Mouse (Mus musculus) NIH3T3 (cell line): ENCODE measurements around the gene Brms1.
"Not testable (repeated sequence)": the region's sequence is repeated elsewhere in the genome, so short reads cannot be mapped to it uniquely, and the experiment has no call there.

Experiments
- DNase-seq: peaks from one replicate; pipeline ENCODE4 v3.0.0-alpha.2; 2012; ENCODE audit warnings: low read depth

Gene Brms1

DNA sequence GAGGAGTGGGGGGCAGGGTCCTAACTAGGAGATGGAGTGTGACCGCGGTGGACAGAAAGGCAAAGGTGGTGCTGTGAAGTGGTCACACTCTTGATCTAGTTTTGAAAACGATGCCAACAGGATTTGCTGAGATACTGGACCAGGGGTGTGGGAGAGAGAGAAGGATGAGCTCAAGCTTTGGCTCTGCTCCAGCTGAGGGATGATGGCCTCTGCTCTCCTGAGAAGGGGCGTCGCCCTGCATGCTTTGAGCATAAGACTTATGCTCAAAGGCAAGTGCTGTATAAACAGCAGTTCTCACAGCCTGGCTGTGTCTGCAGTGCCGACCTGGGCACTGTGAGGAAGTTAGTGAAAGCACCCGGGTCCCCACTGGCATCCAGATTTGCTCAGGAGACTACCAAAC lies 23.9 kb downstream of the Brms1 start:
- DNase-seq, result peak; percentile 83

DNA sequence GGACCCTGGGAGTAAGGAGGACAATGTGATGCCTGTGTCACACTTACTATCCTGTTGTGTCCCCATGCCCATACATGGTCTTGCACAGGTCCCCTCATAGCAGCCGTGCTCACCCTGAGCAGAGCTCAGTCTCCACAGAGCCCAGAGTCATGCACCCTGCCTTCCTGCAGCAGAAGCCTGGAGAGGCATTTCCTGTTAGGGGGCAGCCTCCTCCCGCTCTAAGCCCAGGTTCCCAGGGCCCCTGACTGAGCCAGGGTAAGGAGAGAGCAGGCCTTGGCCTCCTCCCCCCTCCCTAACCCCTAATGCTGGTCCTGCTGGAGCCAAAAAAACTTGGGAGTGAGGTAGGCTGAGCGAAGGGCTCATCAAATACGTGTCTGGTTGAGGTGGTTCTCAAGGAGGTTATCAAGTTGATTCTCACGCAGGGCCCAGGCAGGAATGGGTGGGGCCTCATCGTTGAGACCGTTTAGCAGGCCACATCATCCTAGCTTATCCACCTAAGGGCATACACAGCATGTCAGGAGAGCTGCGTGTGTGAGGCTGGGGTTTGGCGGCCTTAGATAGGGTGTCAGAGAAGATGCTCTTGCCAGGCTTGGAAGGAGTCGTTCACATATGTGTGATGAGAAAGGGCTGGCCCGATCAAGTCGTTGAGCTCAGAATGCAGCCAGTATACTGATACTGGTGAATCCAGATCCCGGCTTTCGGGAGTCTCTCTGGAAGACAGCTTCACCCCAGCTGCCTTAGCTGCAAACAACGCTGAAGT lies 26.1 kb downstream of the Brms1 start:
- DNase-seq, result no peak

GRCm38 (mm10) chr19:5067867-5068569 lies 26.9 kb downstream of the Brms1 start, which contains the start of gene Cd248:
TSS of gene Cd248 (plus strand) at chr19:5068078.
- peak; percentile 98 for DNase-seq

DNA sequence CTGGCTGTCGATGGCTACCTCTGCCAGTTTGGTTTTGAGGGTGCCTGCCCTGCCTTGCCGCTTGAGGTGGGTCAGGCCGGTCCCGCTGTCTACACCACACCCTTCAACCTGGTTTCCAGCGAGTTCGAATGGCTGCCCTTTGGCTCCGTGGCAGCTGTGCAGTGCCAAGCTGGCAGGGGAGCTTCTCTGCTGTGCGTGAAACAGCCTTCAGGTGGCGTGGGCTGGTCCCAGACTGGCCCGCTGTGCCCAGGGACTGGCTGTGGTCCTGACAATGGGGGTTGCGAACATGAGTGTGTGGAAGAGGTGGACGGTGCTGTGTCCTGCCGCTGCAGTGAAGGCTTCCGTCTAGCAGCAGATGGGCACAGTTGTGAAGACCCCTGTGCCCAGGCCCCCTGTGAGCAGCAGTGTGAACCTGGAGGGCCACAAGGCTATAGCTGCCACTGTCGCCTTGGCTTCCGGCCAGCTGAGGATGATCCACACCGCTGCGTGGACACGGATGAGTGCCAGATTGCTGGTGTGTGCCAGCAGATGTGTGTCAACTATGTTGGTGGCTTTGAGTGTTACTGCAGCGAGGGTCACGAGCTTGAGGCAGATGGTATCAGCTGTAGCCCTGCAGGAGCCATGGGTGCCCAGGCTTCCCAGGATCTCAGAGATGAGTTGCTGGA lies 27.5 kb downstream of the Brms1 start:
- peak; percentile 78 for DNase-seq

- DNase-seq, result no peak
Observed at GRCm38 (mm10) chr19:5069486-5069885, 28.3 kb downstream of the Brms1 start.

DNA sequence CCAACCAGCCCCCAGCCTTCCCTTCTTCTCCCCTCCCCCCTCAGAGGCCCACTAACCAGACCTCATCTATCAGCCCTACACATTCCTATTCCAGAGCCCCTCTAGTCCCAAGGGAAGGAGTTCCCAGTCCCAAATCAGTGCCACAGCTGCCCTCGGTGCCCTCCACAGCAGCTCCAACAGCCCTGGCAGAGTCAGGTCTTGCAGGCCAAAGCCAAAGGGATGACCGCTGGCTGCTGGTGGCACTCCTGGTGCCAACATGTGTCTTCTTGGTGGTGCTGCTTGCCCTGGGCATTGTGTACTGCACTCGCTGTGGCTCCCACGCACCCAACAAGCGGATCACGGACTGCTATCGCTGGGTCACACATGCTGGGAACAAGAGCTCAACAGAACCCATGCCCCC lies 28.8 kb downstream of the Brms1 start:
- DNase-seq, result no peak

GRCm38 (mm10) chr19:5071077-5071476 lies 29.9 kb downstream of the Brms1 start:
- DNase-seq, result no peak

- peak; percentile 100 for DNase-seq
Observed at GRCm38 (mm10) chr19:5071545-5072369, 30.6 kb downstream of the Brms1 start.

GRCm38 (mm10) chr19:5072389-5073019 lies 31.4 kb downstream of the Brms1 start:
- DNase-seq, result peak; percentile 90

GRCm38 (mm10) chr19:5073028-5073427 lies 31.9 kb downstream of the Brms1 start:
- peak; percentile 89 for DNase-seq

GRCm38 (mm10) chr19:5073518-5073917 lies 32.4 kb downstream of the Brms1 start:
- DNase-seq, result no peak

DNA sequence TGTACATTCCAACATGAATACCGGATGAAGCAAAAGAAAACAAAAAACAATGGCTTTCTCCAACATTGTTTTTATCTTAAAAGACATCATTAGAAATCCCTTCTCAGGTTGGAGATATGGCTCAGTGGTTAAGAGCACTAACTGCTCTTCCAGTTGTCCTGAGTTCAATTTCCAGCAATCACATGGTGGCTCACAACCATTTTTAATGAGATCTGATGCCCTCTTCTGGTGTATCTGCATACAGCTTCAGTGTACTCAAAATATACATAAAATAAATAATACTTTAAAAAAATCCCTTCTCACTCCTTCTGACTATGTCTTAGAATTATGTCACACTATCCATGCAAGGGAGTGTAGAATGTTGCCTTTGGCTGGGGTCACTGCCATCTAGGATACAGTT lies 38.1 kb downstream of the Brms1 start:
- peak; percentile 57 for DNase-seq

- no peak for DNase-seq
Observed at GRCm38 (mm10) chr19:5082005-5082404, 40.9 kb downstream of the Brms1 start.

DNA sequence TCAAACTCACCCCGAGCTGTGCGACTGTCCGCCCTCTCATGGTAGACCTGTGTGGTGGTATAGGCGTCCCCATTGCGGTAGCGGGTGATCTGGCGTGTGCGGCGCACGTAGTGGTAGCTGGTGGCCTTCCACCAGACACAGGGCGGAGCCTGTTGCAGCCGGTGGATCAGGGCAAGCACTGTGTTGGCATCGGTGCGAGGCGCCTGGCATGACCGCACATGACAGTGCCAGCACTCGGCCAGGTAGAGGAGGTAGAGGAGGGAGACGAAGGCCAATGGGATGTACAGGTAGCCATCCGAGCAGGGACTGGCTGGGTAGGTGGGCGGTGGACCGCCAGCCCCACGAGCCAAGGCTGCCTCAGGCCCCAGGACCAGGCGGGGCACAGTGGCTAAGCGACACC lies 41.4 kb downstream of the Brms1 start:
- DNase-seq, result no peak

DNA sequence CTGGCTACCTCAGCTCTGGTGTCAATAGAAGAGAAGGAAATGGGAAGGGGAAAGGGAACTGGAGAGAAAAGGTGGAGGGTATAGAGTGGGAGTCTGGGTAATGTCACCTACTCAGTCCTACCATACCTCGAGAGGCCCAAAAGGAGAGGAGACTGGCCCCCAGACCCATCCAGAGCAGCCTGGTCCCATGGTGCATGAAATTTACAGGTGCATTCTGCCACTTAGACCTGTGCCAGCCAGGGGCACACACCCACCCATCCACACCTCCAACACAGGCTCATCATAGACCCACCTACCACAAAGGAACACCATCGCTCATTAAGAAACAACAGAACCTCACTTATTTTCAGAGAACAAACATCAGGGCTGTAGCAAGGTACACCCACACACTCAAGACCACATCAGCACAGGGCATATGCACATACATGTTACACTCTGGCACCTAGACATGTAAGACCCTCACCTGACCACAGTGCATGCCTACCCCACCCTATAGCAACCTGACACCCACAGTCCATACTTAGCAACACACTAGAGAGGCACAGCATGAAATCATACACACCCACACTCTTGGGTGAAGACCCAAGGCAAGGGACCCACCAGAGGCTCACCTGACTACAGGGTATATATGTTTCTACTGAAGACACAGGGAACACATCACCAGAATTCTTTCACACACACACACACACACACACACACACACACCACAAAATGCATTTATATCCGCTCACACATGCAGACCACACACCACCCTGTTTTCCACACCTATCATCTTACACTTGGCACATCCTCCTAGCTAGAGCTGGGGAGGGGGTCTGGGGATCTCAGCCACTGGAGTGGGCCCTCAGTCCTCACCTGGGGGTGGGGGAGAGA lies 43.0 kb downstream of the Brms1 start:
- DNase-seq, result no peak

GRCm38 (mm10) chr19:5084834-5085144 lies 43.6 kb downstream of the Brms1 start:
- DNase-seq, result no peak

- DNase-seq, result no peak
Observed at GRCm38 (mm10) chr19:5085145-5085863, 44.1 kb downstream of the Brms1 start, which contains the start of gene Tmem151a. TSS of gene Tmem151a (minus strand) at chr19:5085531.

DNA sequence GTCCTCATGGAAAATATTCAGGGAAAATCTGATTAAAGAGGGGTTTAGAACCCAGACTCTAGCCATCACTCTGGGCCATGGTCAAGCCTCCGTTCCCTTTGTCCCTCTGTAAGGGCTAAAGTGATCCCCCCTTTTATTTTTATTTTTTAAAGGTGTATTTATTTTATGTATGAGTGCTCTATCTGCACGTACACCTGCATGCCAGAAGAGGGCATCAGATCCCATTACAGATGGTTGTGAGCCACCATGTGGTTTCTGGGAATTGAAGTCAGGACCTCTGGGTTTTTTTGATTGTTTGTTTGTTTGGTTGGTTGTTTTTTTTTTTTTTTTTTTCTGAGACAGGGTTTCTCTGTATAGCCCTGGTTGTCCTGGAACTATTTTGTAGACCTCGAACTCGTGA lies 45.4 kb downstream of the Brms1 start:
- not testable (repeated sequence) for DNase-seq

GRCm38 (mm10) chr19:5087884-5088728 lies 47.0 kb downstream of the Brms1 start, which contains the start of gene Yif1a:
TSS of gene Yif1a (plus strand) at chr19:5088538.
- peak; percentile 99 for DNase-seq
